Mouse (Mus musculus) gastrocnemius, postnatal 25 days (tissue): ENCODE data around the gene Smap1. TPM values are rescaled to one million over a fixed set of nuclear protein-coding genes. Genes with fewer than 3 reads are reported as not detected.
"Not testable (repeated sequence)": the region's sequence is repeated elsewhere in the genome, so short reads cannot be mapped to it uniquely, and the experiment has no call there.

Experiments
- DNase-seq: peaks from one replicate; pipeline ENCODE4 v3.0.0; 2022
- long read RNA-seq, 2 experiments: library from polyadenylated mRNA; stranded (forward); transcript quantifications; one replicate each; pipeline ENCODE4 v2.0.0; 2021
- total RNA-seq, 2 experiments: library from RNA; stranded (reverse); gene quantifications; 1 replicate in 1 of 2; 2 replicates in 1 of 2; pipeline ENCODE4 v1.2.3; 2021

Gene Smap1
- 10 to 100 TPM; 29.3 to 31.6 TPM for total RNA-seq
- long read RNA-seq, experiment 1, partial matches to known transcripts = 2 of 15 reads
- long read RNA-seq, experiment 1, other reads (novel, unspliced or antisense) = 12 of 15 reads
- long read RNA-seq, experiment 2, transcript Smap1-201 (10 exons, 2,289 nt) = major isoform, 5 of 22 reads
- long read RNA-seq, experiment 2, partial matches to known transcripts = 2 of 22 reads
- long read RNA-seq, experiment 2, other reads (novel, unspliced or antisense) = 15 of 22 reads

- peak; percentile 87 for DNase-seq
These were observed at the start of gene Smap1 for GRCm38 (mm10) chr1:23921711-23922529. Gene Smap1, minus strand, starts transcription at chr1:23922317.

- not testable (repeated sequence) for DNase-seq
These were observed 49.0 kb upstream of the Smap1 start for GRCm38 (mm10) chr1:23971159-23971558.

- DNase-seq = no peak
These were observed 46.1 kb upstream of the Smap1 start for GRCm38 (mm10) chr1:23968027-23968725.

- no peak for DNase-seq
These were observed 44.1 kb upstream of the Smap1 start for GRCm38 (mm10) chr1:23966226-23966625.

GRCm38 (mm10) chr1:23959415-23959732 is 37.3 kb upstream of the Smap1 start:
- no peak for DNase-seq

- no peak for DNase-seq
These were observed 36.7 kb upstream of the Smap1 start for GRCm38 (mm10) chr1:23958668-23959414.

GRCm38 (mm10) chr1:23958101-23958500 is 36.0 kb upstream of the Smap1 start:
- no peak for DNase-seq

- DNase-seq = no peak
These were observed 33.4 kb upstream of the Smap1 start for GRCm38 (mm10) chr1:23955539-23955938.

- no peak for DNase-seq
These were observed 31.8 kb upstream of the Smap1 start for GRCm38 (mm10) chr1:23953921-23954320.

GRCm38 (mm10) chr1:23948778-23949699 is 26.9 kb upstream of the Smap1 start:
- DNase-seq = no peak

GRCm38 (mm10) chr1:23948290-23948689 is 26.2 kb upstream of the Smap1 start:
- DNase-seq = no peak

- DNase-seq = no peak
These were observed 22.0 kb upstream of the Smap1 start for GRCm38 (mm10) chr1:23944076-23944475.

- no peak for DNase-seq
These were observed 21.2 kb upstream of the Smap1 start for GRCm38 (mm10) chr1:23943146-23943940.

GRCm38 (mm10) chr1:23935408-23935762 is 13.3 kb upstream of the Smap1 start:
- DNase-seq = no peak

GRCm38 (mm10) chr1:23934669-23935407 is 12.7 kb upstream of the Smap1 start:
- no peak for DNase-seq

GRCm38 (mm10) chr1:23929410-23929809 is 7.3 kb upstream of the Smap1 start:
- DNase-seq = no peak

- DNase-seq = no peak
These were observed 6.3 kb upstream of the Smap1 start for GRCm38 (mm10) chr1:23928371-23928770.

- DNase-seq = no peak
These were observed 1.9 kb upstream of the Smap1 start for GRCm38 (mm10) chr1:23923779-23924708.

GRCm38 (mm10) chr1:23922530-23922884 is 390 bp upstream of the Smap1 start:
- DNase-seq = no peak
